Mouse (Mus musculus): ENCODE results near the gene Pole2. TPM values are rescaled to one million over a fixed set of nuclear protein-coding genes. Genes with fewer than 3 reads are reported as not detected.
A peak's percentile ranks its signal among the peaks of the same experiment; 100 is the strongest.

Gene Pole2
- total RNA-seq, 2 experiments from 2014 or later, result 2.4 to 2.7 TPM

- DNase-seq, result peak; percentile 17
- intact Hi-C loops (cut with DNase I), result no loop called here
Observed at GRCm38 (mm10) chr12:69211057-69211456, 16.9 kb downstream of the Pole2 start.

GRCm38 (mm10) chr12:69210056-69210979, 17.7 kb downstream of the Pole2 start:
- DNase-seq, result no peak
- intact Hi-C loops (cut with DNase I), result no loop called here

DNA sequence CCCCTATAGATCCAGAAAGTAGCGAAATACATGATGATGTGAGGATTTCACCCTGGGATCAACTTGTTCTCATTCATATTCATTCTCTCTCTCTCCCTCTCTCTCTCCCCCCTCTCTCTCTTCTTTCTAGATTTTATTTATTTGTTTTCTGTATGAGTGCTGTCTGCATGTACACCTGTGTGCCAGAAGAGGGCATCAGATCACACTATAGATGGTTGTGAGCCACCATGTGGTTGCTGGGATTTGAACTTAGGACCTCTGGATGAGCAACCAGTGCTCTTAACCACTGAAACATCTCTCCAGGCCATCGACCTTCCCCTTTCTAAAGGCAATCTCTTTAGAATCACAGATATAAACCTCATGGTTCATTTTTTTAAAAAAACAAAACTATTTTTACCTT, 19.5 kb downstream of the Pole2 start:
- DNase-seq, result no peak
- intact Hi-C loops (cut with DNase I), result no loop called here

- intact Hi-C loops (cut with DNase I), result no loop called here
- DNase-seq, result no peak
Observed at GRCm38 (mm10) chr12:69207926-69208325, 20.1 kb downstream of the Pole2 start.

DNA sequence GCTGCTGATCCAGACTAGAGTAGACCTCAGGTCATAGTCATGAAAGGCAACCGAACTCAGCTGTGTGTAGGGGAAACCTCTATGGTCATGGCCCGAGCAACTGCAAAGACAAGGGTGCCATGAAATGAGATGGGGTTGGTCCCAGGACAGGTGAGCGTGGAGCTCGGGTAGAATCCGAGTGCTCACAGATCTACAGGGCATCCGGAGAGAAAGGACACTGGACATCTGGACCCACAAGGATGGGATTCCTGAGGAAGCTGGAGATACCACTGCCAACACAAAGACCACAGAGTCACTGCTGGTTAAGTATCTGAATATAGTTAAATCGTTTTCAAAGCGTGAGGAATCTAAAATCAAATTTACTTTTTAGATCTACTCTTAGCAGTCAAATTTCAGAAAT, 20.6 kb downstream of the Pole2 start:
- DNase-seq, result no peak
- intact Hi-C loops (cut with DNase I), result no loop called here

DNA sequence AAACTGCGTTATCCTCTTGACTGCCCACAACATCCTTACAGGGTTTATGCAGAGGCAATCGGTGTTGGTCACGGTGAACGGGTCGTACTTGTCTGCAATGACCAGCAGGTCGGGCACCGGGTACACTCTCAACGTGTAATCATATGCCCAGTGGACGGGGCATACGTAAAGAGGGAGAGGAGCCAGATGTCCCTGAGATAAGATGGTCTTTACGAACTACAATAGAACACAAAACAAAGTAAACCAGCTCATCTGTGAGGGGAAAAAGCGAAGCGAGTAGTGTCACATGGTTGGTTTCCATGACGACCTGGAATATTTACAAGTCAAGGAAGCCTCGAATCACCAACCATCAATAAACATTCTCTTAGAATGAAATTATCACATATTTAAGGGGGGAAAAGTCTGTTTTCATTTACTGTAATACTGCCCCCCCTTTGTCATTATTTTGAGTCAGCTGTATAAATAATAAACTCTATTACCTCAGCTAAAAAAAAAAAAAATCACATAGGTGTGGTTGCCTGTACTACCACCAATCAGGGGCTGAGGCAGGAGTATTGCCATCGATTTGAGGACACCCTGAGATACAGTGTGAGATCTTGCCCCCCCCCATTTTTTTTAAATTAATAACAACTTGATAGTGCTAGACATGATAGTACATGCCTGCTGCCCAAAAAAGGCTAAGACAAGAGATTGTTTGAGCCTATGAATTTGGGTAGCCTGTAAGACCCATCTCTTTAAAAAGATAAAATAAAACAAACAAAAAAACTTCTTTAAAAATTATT, 23.8 kb downstream of the Pole2 start, which contains the start of gene Gm49384:
Gene Gm49384, minus strand, starts transcription at position 216 of the 782 bp plus-strand sequence.
- DNase-seq, result no peak
- intact Hi-C loops (cut with DNase I), result no loop called here

DNA sequence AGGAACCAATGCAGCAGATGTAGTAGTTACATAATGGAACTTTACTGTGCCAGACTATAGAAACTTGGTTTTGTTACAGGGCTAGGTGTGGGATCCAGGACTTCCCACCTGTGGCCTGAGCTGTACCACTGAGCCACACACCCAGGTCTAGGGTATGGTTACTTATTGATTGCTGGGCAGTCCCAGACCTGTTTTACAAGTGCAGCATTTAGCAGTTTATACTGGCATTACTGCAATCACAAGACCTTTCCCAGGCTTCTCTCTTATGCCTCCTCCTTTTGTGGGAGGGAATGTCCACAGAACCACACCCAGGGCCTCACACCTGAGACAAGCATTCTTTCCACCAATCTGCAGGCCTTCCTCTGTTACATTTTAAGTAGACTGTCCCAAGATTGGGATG, 29.0 kb downstream of the Pole2 start:
- no peak for DNase-seq
- intact Hi-C loops (cut with DNase I), result loop anchor here (5.0 kb wide), 1 partner anchor 98 kb away; the partner anchor contains the start of gene Klhdc2

GRCm38 (mm10) chr12:69198164-69198535, 29.8 kb downstream of the Pole2 start, which contains the start of gene Dnaaf2:
Gene Dnaaf2, minus strand, starts transcription at chr12:69198429.
- intact Hi-C loops (cut with DNase I), result loop anchor here (5.0 kb wide), 1 partner anchor 99 kb away; the partner anchor contains the start of gene Klhdc2
- peak; percentile 77 for DNase-seq

GRCm38 (mm10) chr12:69197378-69198163, 30.4 kb downstream of the Pole2 start:
- intact Hi-C loops (cut with DNase I), result loop anchor here (5.0 kb wide), 1 partner anchor 100 kb away; the partner anchor contains the start of gene Klhdc2
- peak; percentile 58 for DNase-seq

DNA sequence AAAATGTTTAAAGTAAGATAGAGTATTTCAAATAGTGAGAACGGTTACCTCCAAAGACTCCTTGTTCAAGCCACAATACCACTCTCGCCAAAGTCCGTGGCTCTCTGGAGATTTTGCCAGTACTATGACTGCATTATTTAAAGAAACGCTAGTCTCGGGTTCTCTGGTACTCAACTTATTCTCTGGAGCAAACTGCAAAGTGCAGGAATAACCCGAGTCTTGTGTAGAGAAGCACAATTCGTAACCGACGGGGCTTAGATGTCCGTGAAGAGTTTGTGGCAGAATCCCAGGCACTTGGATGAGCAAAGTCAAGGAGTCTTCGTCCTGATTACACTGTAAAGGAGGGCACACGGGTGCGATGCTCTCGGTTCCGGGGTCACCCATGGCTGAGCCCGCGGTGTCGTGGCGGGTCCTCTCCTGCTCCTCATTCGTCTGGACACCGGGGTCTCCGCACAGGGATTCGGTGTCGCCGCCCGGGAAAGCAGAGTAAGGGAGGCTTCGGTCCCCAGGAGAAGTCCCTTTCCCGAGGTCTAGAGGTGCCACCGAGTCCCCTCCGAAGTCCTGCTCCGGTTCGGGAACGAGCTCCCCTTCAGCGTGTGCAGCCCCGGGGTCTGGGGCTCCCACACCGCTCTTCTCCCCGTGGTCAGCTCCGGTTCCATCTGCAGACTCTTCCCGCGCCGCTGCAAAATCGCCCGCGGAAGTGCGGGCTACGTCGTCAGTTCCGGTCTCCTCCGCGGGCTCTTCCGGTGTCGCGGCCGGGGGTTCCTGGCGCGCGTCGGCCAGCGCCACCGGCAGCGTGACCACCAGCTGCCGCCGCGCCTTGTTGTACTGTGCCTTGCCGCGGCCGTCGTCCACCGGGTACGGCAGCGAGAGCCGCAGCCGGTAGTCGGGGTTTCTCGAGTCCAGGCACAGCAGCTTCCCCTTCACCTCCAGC, 31.3 kb downstream of the Pole2 start, which contains the start of gene Gm49383:
Gene Gm49383, minus strand, starts transcription at position 661 of the 934 bp plus-strand sequence.
- intact Hi-C loops (cut with DNase I), result loop anchor here (5.0 kb wide), 1 partner anchor 101 kb away; the partner anchor contains the start of gene Klhdc2
- DNase-seq, result peak; percentile 72

GRCm38 (mm10) chr12:69192637-69193036, 35.4 kb downstream of the Pole2 start:
- DNase-seq, result no peak
- intact Hi-C loops (cut with DNase I), result no loop called here

DNA sequence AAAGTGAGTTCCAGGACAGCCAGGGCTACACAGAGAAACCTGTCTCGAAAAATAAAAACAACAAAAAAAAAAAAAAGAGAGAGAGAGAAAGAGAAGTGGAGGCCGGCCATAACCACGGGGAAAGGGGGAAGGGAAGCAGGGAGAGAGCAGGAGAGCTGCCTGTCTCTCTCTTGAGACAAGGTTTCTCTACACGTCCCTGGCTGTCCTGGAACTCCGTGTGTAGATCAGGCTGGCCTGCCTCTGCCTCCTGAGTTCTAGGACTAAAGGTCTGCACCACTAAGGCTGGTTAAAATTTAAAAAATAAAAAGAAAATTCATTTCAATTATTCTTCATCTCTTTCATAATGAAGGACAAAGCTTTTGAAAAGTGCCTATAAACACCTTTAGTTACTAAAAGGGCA, 36.6 kb downstream of the Pole2 start:
- intact Hi-C loops (cut with DNase I), result no loop called here
- no peak for DNase-seq

- intact Hi-C loops (cut with DNase I), result no loop called here
- DNase-seq, result no peak
Observed at GRCm38 (mm10) chr12:69190522-69190921, 37.5 kb downstream of the Pole2 start.

DNA sequence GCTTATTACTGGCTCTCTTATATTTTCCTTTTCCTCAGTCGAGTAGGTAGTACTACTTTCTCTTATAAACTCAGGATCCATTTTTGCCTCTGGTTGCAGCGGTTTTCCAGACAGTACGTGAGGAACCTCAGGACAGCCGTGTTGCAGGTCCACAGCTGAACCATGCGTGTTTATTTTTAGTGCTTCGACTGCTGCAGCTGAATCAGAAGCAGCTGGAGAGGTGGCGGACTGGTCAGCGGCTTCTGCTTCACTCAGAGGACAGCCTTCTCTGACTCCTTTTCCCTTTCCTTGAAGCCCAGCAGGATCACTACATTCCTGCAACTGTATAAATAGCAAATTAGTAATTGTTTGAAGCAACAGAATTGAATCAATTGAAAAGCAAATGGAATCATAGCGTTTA, 37.9 kb downstream of the Pole2 start:
- intact Hi-C loops (cut with DNase I), result no loop called here
- DNase-seq, result no peak

DNA sequence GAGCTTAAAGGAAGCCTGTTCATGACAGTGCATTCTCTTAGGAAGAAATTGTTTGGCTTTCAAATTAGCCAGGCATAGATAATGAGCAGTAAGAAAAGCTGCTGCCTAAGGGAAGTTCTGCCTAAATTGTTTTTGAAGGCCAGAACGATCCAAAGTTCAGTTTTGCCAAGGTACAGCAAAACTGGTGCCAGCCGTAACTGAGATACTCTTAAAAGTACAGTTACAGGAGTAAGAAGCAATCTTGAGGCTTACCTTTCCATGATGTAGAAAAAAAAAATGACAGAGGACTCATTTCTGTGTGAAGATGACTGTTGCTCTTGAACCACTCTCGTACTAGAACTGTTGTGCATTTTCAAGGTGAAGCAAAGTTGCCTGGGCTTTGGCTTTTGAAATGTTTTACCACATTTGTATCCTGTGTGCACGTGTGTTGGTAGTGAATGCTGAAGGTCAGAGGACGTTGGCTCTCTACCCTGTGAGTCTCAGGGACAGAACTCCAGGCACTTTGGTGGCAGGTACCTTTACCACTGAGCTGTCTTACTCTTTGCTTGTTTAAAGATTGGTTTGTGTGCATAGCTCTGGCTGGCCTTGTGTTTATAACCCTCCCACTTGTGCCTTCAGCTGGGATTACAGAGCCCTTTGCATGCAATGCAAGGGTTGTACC, 41.1 kb downstream of the Pole2 start:
- intact Hi-C loops (cut with DNase I), result no loop called here

DNA sequence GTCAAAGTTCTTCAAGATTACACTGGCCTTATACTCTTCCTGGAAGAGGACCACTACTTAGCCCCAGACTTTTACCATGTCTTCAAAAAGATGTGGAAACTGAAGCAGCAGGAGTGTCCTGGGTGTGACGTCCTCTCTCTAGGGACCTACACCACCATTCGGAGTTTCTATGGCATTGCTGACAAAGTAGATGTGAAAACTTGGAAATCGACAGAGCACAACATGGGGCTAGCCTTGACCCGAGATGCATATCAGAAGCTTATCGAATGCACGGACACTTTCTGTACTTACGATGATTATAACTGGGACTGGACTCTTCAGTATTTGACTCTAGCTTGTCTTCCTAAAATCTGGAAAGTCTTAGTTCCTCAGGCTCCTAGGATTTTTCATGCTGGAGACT, 42.6 kb downstream of the Pole2 start:
- intact Hi-C loops (cut with DNase I), result no loop called here
- DNase-seq, result no peak

More for the DNA sequence above, 41.1 kb downstream of the Pole2 start:
- no peak for DNase-seq

DNA sequence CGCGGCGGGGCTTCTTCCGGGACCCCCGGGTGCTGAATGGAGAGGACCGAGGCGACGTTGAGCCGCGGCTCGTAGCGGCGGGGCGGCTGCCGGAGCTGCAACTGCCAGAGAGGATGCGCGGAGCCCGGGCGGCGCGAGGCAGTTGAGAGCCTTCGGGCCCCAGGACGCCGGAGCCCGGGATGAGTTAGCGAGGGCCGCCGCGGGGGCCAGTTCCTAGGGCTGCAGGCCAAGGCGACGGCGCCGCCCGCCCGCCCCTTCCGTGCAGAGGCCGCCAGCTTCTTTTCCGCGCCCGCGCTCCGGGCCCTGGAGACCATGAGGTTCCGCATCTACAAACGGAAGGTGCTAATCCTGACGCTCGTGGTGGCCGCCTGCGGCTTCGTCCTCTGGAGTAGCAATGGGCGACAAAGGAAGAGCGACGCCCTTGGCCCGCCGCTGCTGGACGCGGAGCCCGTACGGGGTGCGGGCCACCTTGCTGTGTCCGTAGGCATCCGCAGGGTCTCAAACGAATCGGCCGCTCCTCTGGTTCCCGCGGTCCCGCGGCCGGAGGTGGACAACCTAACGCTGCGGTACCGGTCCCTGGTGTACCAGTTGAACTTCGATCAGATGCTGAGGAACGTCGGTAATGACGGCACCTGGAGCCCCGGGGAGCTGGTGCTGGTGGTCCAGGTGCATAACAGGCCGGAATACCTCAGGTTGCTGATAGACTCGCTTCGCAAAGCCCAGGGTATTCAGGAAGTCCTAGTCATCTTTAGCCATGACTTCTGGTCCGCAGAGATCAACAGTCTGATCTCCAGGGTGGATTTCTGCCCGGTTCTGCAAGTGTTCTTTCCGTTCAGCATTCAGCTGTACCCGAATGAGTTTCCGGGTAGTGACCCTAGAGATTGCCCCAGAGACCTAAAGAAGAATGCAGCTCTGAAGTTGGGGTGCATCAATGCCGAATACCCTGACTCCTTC, 43.4 kb downstream of the Pole2 start:
- DNase-seq, result no peak
- intact Hi-C loops (cut with DNase I), result no loop called here

Data from left cerebral cortex, postnatal 4 days (tissue).